Mouse (Mus musculus): Measurements from ENCODE around the gene Armcx1.
"Not testable (repeated sequence)": the region's sequence is repeated elsewhere in the genome, so short reads cannot be mapped to it uniquely, and the experiment has no call there.

Armcx1 gene

GRCm38 (mm10) chrX:134757293-134757995, 39.7 kb downstream of the Armcx1 start:
- no peak for DNase-seq (ENCODE audit: low spot score)

- DNase-seq (ENCODE audit: low spot score), result not testable (repeated sequence)
Observed at GRCm38 (mm10) chrX:134763428-134764198, 45.9 kb downstream of the Armcx1 start.
